Mouse (Mus musculus): ENCODE measurements at regions not wholly inside any gene's neighbourhood (a gene's known extent, or its start where the extent isn't known, plus 50 kb on each side); places are given as distances from the start of the nearest gene placed in this dataset.

- DNase-seq (ENCODE audit: low spot score) = no peak
These were observed 233.0 kb downstream of the Phf14 start for GRCm38 (mm10) chr6:12140596-12140995.

- no peak for DNase-seq (ENCODE audit: low spot score)
These were observed 237.6 kb downstream of the Phf14 start for GRCm38 (mm10) chr6:12145216-12145615.

- peak; percentile 2 for DNase-seq (ENCODE audit: low spot score)
These were observed 243.2 kb downstream of the Phf14 start for GRCm38 (mm10) chr6:12150613-12151333.

- no peak for DNase-seq (ENCODE audit: low spot score)
These were observed 256.4 kb downstream of the Phf14 start for GRCm38 (mm10) chr6:12163971-12164370.

- DNase-seq (ENCODE audit: low spot score) = no peak
These were observed 260.9 kb downstream of the Phf14 start for GRCm38 (mm10) chr6:12168533-12168932.

- DNase-seq (ENCODE audit: low spot score) = no peak
These were observed 261.8 kb downstream of the Phf14 start for GRCm38 (mm10) chr6:12169431-12169830.

DNA sequence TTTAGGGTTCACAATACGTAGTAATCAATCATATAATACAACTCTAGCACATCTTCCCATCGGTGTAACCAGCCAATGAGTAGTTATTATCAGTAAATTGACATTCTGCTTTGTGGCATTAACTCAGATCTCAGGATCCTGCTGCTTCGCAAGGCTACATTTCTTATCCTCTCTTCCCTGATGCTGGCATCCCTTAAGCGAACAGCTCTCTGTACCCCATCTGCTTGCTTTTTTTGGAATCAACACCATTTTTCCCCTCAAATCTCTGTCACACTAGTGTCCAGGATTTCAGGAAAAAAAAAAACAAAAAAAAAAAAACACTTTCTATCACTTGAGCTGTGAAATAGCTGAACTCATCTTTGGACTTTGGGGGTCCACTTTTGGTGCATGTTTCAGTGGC lies 263.1 kb downstream of the Phf14 start:
- DNase-seq (ENCODE audit: low spot score) = no peak

- no peak for DNase-seq (ENCODE audit: low spot score)
These were observed 263.6 kb downstream of the Phf14 start for GRCm38 (mm10) chr6:12171189-12171588.

GRCm38 (mm10) chr6:12177996-12178395 lies 270.4 kb downstream of the Phf14 start:
- DNase-seq (ENCODE audit: low spot score) = no peak

DNA sequence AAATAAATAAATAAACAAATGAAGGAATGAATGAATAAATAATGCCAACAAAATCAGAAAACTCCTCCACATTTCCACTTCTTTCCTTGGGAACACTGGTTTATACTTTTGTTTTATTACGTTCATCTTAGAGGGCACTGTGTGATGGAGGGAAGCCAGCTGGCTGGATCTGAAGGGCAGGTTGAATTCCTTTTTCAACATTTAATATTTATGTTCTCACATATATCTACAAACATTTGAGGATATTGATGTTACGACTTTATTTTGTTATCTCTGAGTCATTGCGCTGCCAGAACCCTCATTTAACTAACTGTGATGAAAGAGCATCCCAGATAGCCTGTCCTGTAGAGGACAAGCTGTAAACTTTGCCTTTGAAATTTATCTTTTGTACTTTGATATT lies 273.3 kb downstream of the Phf14 start:
- no peak for DNase-seq (ENCODE audit: low spot score)

- no peak for DNase-seq (ENCODE audit: low spot score)
These were observed 302.6 kb downstream of the Phf14 start for GRCm38 (mm10) chr6:12210190-12210589.

- DNase-seq (ENCODE audit: low spot score) = no peak
These were observed 307.0 kb downstream of the Phf14 start for GRCm38 (mm10) chr6:12214526-12215177.

- DNase-seq (ENCODE audit: low spot score) = no peak
These were observed 307.6 kb downstream of the Phf14 start for GRCm38 (mm10) chr6:12215178-12215553.

- no peak for DNase-seq (ENCODE audit: low spot score)
These were observed 336.5 kb downstream of the Phf14 start for GRCm38 (mm10) chr6:12244151-12244550.

DNA sequence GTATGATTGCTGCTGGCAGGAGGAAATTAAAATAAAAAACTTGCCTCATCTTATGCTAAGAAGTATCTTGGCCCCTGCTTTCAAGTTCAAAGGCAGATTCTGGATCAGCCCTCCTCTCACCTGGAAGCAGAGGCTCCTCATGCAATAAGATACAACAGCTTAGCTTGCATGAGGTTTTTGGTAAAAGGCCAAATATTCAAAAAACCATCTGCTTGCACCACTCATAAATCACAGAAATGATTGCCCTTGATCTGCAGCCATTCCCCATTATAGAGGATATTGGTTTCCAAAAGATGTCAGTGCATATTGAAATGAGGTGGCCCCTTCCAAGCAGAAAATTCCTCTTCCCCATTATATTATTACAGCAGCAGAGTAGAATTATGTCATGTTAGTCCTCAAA lies 340.4 kb downstream of the Phf14 start:
- no peak for DNase-seq (ENCODE audit: low spot score)

DNA sequence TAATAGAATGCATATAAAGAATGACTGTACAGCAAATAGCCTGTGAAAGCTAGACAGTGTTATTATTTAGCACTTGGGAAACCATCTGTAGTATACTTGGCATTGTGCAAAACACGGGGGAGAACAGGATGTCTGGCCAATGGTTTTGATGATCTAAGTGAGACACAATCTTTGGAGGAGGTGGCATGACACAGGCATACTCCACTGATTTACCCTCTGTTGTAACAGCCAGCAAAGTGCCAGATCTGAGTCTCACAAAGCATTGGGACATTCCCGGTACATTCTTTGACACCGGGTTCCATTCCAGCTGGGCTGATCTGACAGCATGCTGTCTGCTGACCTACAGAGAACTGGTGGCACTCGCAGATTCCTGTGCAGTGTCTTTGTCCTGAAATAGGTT lies 341.0 kb downstream of the Phf14 start:
- no peak for DNase-seq (ENCODE audit: low spot score)

GRCm38 (mm10) chr6:12254507-12254906 lies 346.9 kb downstream of the Phf14 start:
- no peak for DNase-seq (ENCODE audit: low spot score)

DNA sequence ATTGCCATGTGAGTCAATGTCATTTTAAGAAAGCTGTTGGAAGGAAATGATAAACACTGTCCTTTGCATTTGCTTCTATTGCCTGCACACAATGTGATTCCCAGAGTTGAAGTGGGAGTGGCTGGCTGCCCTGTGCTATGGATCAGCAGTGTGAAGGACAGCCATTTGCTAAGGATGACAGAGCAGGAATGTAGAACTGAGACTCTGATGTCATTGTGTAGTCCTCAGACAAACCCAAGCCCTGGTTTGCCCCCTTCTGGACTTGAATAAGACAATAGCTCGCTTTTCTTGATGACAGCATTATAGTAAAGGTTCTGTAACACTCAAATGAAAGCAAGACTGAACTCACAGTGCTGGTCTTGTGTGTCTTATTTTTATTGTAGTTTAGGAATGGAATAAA lies 347.8 kb downstream of the Phf14 start:
- no peak for DNase-seq (ENCODE audit: low spot score)

GRCm38 (mm10) chr6:12258273-12258672 lies 350.7 kb downstream of the Phf14 start:
- no peak for DNase-seq (ENCODE audit: low spot score)

GRCm38 (mm10) chr6:12258940-12259481 lies 351.4 kb downstream of the Phf14 start:
- no peak for DNase-seq (ENCODE audit: low spot score)

- DNase-seq (ENCODE audit: low spot score) = no peak
These were observed 352.0 kb downstream of the Phf14 start for GRCm38 (mm10) chr6:12259629-12260028.

DNA sequence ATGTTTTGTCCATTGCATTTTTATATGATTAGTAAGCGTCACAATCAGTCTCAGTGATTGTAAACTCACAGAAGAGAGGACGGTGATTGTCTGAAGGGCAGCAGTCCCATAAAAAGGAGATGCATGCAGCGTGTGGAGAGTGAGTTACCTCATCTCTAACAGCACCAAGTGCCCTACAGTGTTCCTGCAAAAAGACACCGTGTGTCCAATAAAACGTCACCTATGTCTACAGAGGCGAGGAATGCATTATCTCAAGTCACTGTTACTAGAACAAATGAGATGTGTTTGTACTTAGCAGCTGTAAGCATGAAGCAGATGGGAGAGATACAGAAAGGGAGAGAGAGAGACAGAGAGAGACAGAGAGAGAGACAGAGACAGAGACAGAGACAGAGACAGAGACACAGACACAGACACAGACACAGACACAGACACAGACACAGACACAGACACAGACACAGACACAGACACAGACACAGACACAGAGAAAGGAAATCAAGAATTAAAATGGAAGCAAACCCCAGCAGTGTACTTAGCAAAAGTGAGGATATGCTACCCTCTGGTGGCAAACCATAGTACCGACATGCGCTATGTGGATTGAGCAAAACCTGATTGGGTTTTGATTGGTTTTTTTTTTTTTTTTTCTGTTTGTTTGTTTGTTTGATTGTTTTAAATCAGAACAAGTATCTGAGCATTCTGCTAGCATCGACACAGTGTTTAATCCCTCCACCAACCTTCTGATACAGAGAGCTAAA lies 352.9 kb downstream of the Phf14 start:
- DNase-seq (ENCODE audit: low spot score) = peak; percentile 7
